Mouse (Mus musculus) intestine, embryonic 16.5 days (tissue): ENCODE data around the gene Kmt2d. TPM values are rescaled to one million over a fixed set of nuclear protein-coding genes. Genes with fewer than 3 reads are reported as not detected.
A peak's percentile ranks its signal among the peaks of the same experiment; 100 is the strongest.

ENCODE experiments used
- ATAC-seq: fragments of 200-750 bp; cut with Nextera tagmentation; 2 replicates; pipeline ENCODE4 v1.8.0; 2017; ENCODE audit warnings: moderate TSS enrichment, moderate library complexity
- H3K27ac ChIP-seq: fragments of 300-500 bp; sonication (generic); 2 replicates; pipeline ENCODE4 v1.5.1; 2014; ENCODE audit warnings: mild to moderate bottlenecking, low read length
- H3K27me3 ChIP-seq: fragments of 300-500 bp; sonication (generic); replicated peaks from 2 replicates; pipeline ENCODE4 v1.6.1; 2014; ENCODE audit warnings: low read length, control low read depth, mixed read lengths; ENCODE audit not compliant: control insufficient read depth, insufficient read depth
- H3K36me3 ChIP-seq: fragments of 300-500 bp; sonication (generic); 2 replicates; pipeline ENCODE4 v1.6.1; 2014; ENCODE audit warnings: low read length, control low read depth; ENCODE audit not compliant: control insufficient read depth, insufficient read depth
- H3K4me1 ChIP-seq: fragments of 300-500 bp; sonication (generic); 2 replicates; pipeline ENCODE4 v1.6.1; 2014; ENCODE audit warnings: low read length, control low read depth, mixed read lengths; ENCODE audit not compliant: control insufficient read depth, insufficient read depth
- H3K4me2 ChIP-seq: fragments of 300-500 bp; sonication (generic); 2 replicates; pipeline ENCODE4 v1.6.1; 2014; ENCODE audit warnings: low read depth, low read length, control low read depth
- H3K4me3 ChIP-seq: fragments of 300-500 bp; sonication (generic); 2 replicates; pipeline ENCODE4 v1.5.1; 2014; ENCODE audit warnings: mild to moderate bottlenecking, low read length
- H3K9ac ChIP-seq: fragments of 300-500 bp; sonication (generic); 2 replicates; pipeline ENCODE4 v1.6.1; 2014; ENCODE audit warnings: low read depth, low read length
- H3K9me3 ChIP-seq: fragments of 300-500 bp; sonication (generic); 2 replicates; pipeline ENCODE4 v1.6.1; 2016; ENCODE audit warnings: low read length, control low read depth; ENCODE audit not compliant: control insufficient read depth
- WGBS: fragments of 180-500 bp; shearing (Covaris S2); extraction: QIAGEN DNeasy Blood & Tissue Kit; methylation state at CpG from one replicate; pipeline ENCODE4 v1.1.7; 2014; 5-methylcytosine and 5-hydroxymethylcytosine counted together
- polyA plus RNA-seq: library from polyadenylated mRNA; unstranded; fragments of >200 nt; fragmentation: Nextera tagmentation; extraction: Ambion mirVana; gene quantifications from 2 replicates; pipeline ENCODE4 v1.2.1, GENCODE M21; 2015

Kmt2d gene
- polyA plus RNA-seq, 1 experiment from 2014 or later, result 7.7 TPM

- ATAC-seq, result peak; percentile 12; the same call in 1 of the 2 replicates
Measured at GRCm38 (mm10) chr15:98788972-98789660, 81.9 kb downstream of the Kmt2d start.

DNA sequence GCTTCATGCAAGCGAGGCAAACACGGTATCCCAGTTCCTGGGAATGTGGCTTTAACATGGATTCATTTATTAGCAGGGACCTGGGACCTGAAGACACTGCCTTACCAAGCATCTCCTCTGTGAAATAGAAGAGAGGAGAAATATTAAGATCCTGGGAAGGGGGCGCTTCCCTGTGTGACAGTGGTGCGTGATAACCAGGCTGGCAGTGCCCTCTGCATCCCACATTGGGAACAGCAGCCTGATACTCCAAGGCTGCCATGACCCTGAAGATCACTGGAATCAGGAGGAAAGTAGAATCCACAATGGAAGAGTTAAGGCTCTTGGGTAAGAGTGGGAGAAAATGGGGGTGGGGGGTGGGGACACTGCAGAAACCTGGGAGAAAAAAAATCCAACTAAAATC is 83.1 kb downstream of the Kmt2d start:
- ATAC-seq, result no peak
- H3K4me3 ChIP-seq, result no peak overlapping the region
- H3K4me1 ChIP-seq, result peaks cover 21% of the 10 kb centered on the region
- no peak overlapping the region for H3K4me2 ChIP-seq
- no peak overlapping the region for H3K27ac ChIP-seq
- H3K9me3 ChIP-seq, result no peaks in the 10 kb centered on the region
- no peaks in the 10 kb centered on the region for H3K36me3 ChIP-seq
- H3K27me3 ChIP-seq, result peaks cover 56% of the 10 kb centered on the region
- 30% methylated on average over 4 of the region's 4 CpGs for WGBS
- no peak overlapping the region for H3K9ac ChIP-seq

More at GRCm38 (mm10) chr15:98788972-98789660, 81.9 kb downstream of the Kmt2d start:
- Histone ChIP-seq H3K4me3 (peak overlapping the region; percentile 11; the same call in 1 of the 2 replicates), H3K27ac (no peak overlapping the region), H3K4me2 (no peak overlapping the region), H3K36me3 (no peaks in the 10 kb centered on the region), H3K27me3 (peaks cover 66% of the 10 kb centered on the region), H3K9me3 (no peaks in the 10 kb centered on the region), H3K4me1 (peaks cover 24% of the 10 kb centered on the region), H3K9ac (no peak overlapping the region)
- 12% methylated on average over 24 of the region's 24 CpGs for WGBS

DNA sequence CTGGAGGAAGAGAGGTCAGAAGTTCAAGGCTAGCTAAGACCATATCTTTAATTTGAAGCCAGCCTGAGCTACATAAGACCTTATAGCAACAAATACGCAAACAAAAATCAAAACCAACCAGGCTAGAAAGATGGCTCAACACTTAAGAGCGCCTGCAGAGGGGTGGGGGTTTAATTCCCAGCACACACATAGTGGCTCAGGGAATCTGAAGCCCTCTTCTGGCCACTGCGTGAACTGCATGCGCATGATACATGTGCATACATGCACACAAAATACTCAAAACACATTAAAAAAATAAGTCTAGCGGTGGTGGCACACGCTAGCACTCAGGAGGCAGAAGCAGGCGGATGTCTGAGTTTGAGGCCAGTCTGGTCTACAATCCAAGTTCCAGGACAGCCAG is 85.3 kb downstream of the Kmt2d start:
- no peak overlapping the region for H3K4me3 ChIP-seq
- H3K4me1 ChIP-seq, result peaks cover 5% of the 10 kb centered on the region
- WGBS, result 38% methylated on average over 7 of the region's 7 CpGs
- no peaks in the 10 kb centered on the region for H3K9me3 ChIP-seq
- no peak for ATAC-seq
- no peak overlapping the region for H3K4me2 ChIP-seq
- no peak overlapping the region for H3K27ac ChIP-seq
- H3K36me3 ChIP-seq, result no peaks in the 10 kb centered on the region
- H3K9ac ChIP-seq, result no peak overlapping the region
- H3K27me3 ChIP-seq, result peaks cover 43% of the 10 kb centered on the region

Other genes with a start within 250 kb of the Kmt2d start
- 20.3 and 22.8 TPM in 2 replicates for gene Cacnb3, start 240.4 kb downstream of the Kmt2d start, polyA plus RNA-seq
- gene Ddx23, start 208.3 kb downstream of the Kmt2d start, polyA plus RNA-seq, result 15.6 and 17.6 TPM in 2 replicates
- gene Rnd1, start 193.7 kb downstream of the Kmt2d start, polyA plus RNA-seq, result 0.95 and 1.1 TPM in 2 replicates
- gene Ccdc65, start 163.0 kb downstream of the Kmt2d start, polyA plus RNA-seq, result 0.66 and 0.70 TPM in 2 replicates
- gene Fkbp11, start 143.0 kb downstream of the Kmt2d start, polyA plus RNA-seq, result 96.8 and 108 TPM in 2 replicates
- 35.4 and 40.1 TPM in 2 replicates for gene Arf3, start 108.0 kb downstream of the Kmt2d start, polyA plus RNA-seq
- 0.09 TPM in 1 of 2 replicates, not detected in the other for gene Wnt10b, start 93.1 kb downstream of the Kmt2d start, polyA plus RNA-seq
- gene Wnt1, start 81.3 kb downstream of the Kmt2d start, polyA plus RNA-seq, result not detected in 2 replicates
- not detected in 2 replicates for gene Ddn, start 61.7 kb downstream of the Kmt2d start, polyA plus RNA-seq
- gene Prkag1, start 39.7 kb downstream of the Kmt2d start, polyA plus RNA-seq, result 92.2 and 94.6 TPM in 2 replicates
- 11.3 and 12.3 TPM in 2 replicates for gene Rhebl1, start 23.3 kb upstream of the Kmt2d start, polyA plus RNA-seq
- 0.83 and 1.6 TPM in 2 replicates for gene Dhh, start 27.3 kb upstream of the Kmt2d start, polyA plus RNA-seq
- gene Lmbr1l, start 47.0 kb upstream of the Kmt2d start, polyA plus RNA-seq, result 20.4 and 23.6 TPM in 2 replicates
- gene Tuba1b, start 63.4 kb upstream of the Kmt2d start, polyA plus RNA-seq, result 1,159 and 1,322 TPM in 2 replicates
- not detected in 2 replicates for gene Gm49450, start 82.3 kb upstream of the Kmt2d start, polyA plus RNA-seq
- 816 and 895 TPM in 2 replicates for gene Tuba1a, start 82.5 kb upstream of the Kmt2d start, polyA plus RNA-seq
- 295 and 311 TPM in 2 replicates for gene Tuba1c, start 158.7 kb upstream of the Kmt2d start, polyA plus RNA-seq
- 35.0 and 38.4 TPM in 2 replicates for gene Prph, start 184.0 kb upstream of the Kmt2d start, polyA plus RNA-seq
- gene Troap, start 203.4 kb upstream of the Kmt2d start, polyA plus RNA-seq, result 20.2 and 25.4 TPM in 2 replicates
- 0.09 and 0.17 TPM in 2 replicates for gene C1ql4, start 216.6 kb upstream of the Kmt2d start, polyA plus RNA-seq
- gene Dnajc22, start 222.0 kb upstream of the Kmt2d start, polyA plus RNA-seq, result 45.0 and 45.4 TPM in 2 replicates